Mouse (Mus musculus): ENCODE results near the gene Dlg4. TPM values are rescaled to one million over a fixed set of nuclear protein-coding genes. Genes with fewer than 3 reads are reported as not detected.

Gene Dlg4
- polyA plus RNA-seq (2017; shearing (Covaris generic)) = 6.9 TPM

GRCm38 (mm10) chr11:70016669-70017068 is at the start of gene Dlg4:
Gene Dlg4, plus strand, starts transcription at chr11:70016942.

DNA sequence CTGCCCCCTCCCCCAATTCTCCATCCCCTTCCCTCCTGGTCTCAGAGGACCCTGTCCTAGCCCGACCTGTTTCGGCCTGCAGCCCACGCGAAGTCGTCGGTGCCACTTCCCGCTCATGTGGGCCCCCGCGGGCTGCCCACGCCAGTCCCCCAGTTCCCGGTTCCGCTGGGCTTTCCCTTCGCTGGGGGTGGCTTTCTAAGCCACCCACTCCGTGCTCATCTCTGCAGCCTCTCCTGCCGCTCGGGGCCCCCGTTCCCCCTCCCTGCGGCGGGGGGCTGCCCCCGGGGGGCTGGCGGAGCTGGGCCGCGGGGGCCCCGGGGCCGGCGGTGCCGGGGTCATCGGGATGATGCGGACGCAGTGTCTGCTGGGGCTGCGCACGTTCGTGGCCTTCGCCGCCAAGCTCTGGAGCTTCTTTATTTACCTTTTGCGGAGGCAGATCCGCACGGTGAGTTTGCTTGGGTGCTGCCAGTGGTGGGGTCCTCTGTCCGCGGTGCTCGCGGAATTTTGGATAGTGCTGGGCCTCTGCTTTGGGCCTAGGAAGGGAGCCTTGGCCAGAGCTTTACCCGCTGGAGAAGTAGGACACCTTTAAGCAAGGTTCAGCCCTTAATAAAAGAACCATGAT is 35.5 kb upstream of the Dlg4 start, which contains the start of gene Ctdnep1:
TSS of gene Ctdnep1 (plus strand) at position 16 of the 622 bp plus-strand sequence.

GRCm38 (mm10) chr11:69982225-69982624 is 34.5 kb upstream of the Dlg4 start, which contains the start of gene Elp5:
Gene Elp5, minus strand, starts transcription at chr11:69982517.

GRCm38 (mm10) chr11:69990850-69991691 is 25.7 kb upstream of the Dlg4 start, which contains the start of gene Gabarap:
Gene Gabarap, plus strand, starts transcription at chr11:69991143.

GRCm38 (mm10) chr11:69995391-69995960 is 21.3 kb upstream of the Dlg4 start, which contains the start of gene Phf23:
Gene Phf23, plus strand, starts transcription at chr11:69995777.

DNA sequence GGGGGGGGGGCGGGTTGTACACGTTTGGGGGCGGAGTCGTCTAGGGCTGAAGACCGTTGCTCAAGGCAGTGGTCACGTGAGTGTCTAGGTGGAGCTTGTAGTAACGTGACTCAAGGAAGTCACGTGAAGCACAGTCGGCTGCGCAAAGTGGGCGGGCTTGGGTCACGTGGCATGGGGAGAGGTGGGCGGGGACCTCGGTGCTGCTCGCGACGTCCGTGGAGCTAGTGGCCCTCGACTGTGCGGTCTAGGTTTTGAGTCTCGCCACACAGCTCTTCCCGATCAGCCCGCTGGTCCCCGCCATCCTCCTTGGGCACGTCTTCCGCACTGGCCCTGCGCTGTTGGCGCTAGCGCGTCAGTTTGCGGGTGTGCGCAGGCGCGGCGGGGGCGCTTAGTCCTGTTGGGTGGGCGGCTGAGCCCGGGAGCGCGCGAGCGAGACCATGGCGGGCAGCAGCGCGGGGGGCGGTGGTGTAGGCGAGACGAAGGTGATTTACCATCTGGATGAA is 16.3 kb upstream of the Dlg4 start, which contains the start of gene Dvl2:
TSS of gene Dvl2 (plus strand) at position 200 of the 503 bp plus-strand sequence.

GRCm38 (mm10) chr11:70014880-70015558 is 1.7 kb upstream of the Dlg4 start, which contains the start of gene Acadvl:
Gene Acadvl, minus strand, starts transcription at chr11:70015411.

GRCm38 (mm10) chr11:70053898-70054570 is 37.3 kb downstream of the Dlg4 start, which contains the start of gene Asgr1:
Gene Asgr1, plus strand, starts transcription at chr11:70054085.

DNA sequence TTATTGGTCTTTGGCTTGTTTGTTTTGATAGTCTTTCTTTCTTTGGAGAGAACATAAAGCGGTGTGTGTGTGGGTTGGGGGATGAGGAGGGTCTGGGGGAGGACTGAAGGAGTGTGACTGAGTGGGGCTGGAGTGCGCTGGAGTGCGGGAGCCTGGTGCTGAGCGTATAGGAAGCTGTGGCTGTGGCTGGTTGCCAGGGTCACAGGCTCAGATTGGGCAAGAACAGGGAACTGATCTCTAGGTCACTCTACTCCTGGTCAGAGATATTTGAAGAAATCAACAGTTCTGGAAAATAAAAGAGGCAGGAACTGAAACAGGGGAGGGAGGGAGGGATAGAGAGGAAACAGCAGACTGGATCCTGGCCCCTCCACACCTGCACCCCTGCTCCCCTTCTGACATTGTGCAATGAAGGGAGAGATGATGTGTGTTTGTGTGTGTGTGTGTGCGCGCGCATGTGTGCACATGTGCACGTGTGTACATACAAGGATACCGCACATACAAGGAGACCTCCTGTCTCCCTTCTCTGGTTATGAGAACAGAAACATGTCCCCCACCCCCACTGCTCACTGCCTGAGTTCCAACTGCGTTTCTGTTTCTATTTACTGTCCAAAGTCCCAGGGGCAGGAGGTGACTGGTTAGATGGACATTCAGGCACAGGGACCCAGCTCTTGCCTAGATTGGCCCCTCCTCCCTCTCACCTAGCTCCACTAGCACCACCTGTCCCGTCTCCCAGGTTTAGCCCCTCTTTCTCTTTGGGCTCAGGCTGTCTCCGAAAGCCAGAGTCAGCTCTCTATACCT is 75.4 kb downstream of the Dlg4 start, which contains the start of gene Asgr2:
TSS of gene Asgr2 (plus strand) at position 659 of the 798 bp plus-strand sequence.

Other genes with a start within 250 kb of the Dlg4 start
- gene Chrnb1, start 221.0 kb upstream of the Dlg4 start, polyA plus RNA-seq (2017; shearing (Covaris generic)) = 0.52 TPM
- gene Fgf11, start 215.1 kb upstream of the Dlg4 start, polyA plus RNA-seq (2017; shearing (Covaris generic)) = not detected
- gene Tmem102, start 211.3 kb upstream of the Dlg4 start, polyA plus RNA-seq (2017; shearing (Covaris generic)) = not detected
- gene Gm39566, start 201.6 kb upstream of the Dlg4 start, polyA plus RNA-seq (2017; shearing (Covaris generic)) = 0.16 TPM
- gene Spem2, start 198.5 kb upstream of the Dlg4 start, polyA plus RNA-seq (2017; shearing (Covaris generic)) = 0.39 TPM
- not detected for gene Spem1, start 194.8 kb upstream of the Dlg4 start, polyA plus RNA-seq (2017; shearing (Covaris generic))
- gene Nlgn2, start 179.2 kb upstream of the Dlg4 start, polyA plus RNA-seq (2017; shearing (Covaris generic)) = 0.15 TPM
- 44.3 TPM for gene Tmem256, start 178.4 kb upstream of the Dlg4 start, polyA plus RNA-seq (2017; shearing (Covaris generic))
- gene Plscr3, start 170.6 kb upstream of the Dlg4 start, polyA plus RNA-seq (2017; shearing (Covaris generic)) = 8.5 TPM
- gene Tnk1, start 158.2 kb upstream of the Dlg4 start, polyA plus RNA-seq (2017; shearing (Covaris generic)) = 0.27 TPM
- not detected for gene Tmem95, start 138.9 kb upstream of the Dlg4 start, polyA plus RNA-seq (2017; shearing (Covaris generic))
- gene Kctd11, start 135.5 kb upstream of the Dlg4 start, polyA plus RNA-seq (2017; shearing (Covaris generic)) = 0.95 TPM
- 485 TPM for gene Acap1, start 121.4 kb upstream of the Dlg4 start, polyA plus RNA-seq (2017; shearing (Covaris generic))
- gene 2810408A11Rik, start 116.0 kb upstream of the Dlg4 start, polyA plus RNA-seq (2017; shearing (Covaris generic)) = 1.6 TPM
- 7.3 TPM for gene Neurl4, start 115.9 kb upstream of the Dlg4 start, polyA plus RNA-seq (2017; shearing (Covaris generic))
- 235 TPM for gene Gps2, start 103.1 kb upstream of the Dlg4 start, polyA plus RNA-seq (2017; shearing (Covaris generic))
- 1,038 TPM for gene Eif5a, start 95.0 kb upstream of the Dlg4 start, polyA plus RNA-seq (2017; shearing (Covaris generic))
- not detected for gene Ybx2, start 81.1 kb upstream of the Dlg4 start, polyA plus RNA-seq (2017; shearing (Covaris generic))
- gene Slc2a4, start 68.8 kb upstream of the Dlg4 start, polyA plus RNA-seq (2017; shearing (Covaris generic)) = not detected
- gene Cldn7, start 52.2 kb upstream of the Dlg4 start, polyA plus RNA-seq (2017; shearing (Covaris generic)) = not detected
- gene Ctdnep1, start 35.8 kb upstream of the Dlg4 start, polyA plus RNA-seq (2017; shearing (Covaris generic)) = 34.3 TPM
- gene Elp5, start 34.4 kb upstream of the Dlg4 start, polyA plus RNA-seq (2017; shearing (Covaris generic)) = 57.5 TPM
- 358 TPM for gene Gabarap, start 25.8 kb upstream of the Dlg4 start, polyA plus RNA-seq (2017; shearing (Covaris generic))
- 52.1 TPM for gene Phf23, start 21.2 kb upstream of the Dlg4 start, polyA plus RNA-seq (2017; shearing (Covaris generic))
- gene Dvl2, start 16.3 kb upstream of the Dlg4 start, polyA plus RNA-seq (2017; shearing (Covaris generic)) = 15.5 TPM
- gene Acadvl, start 1.5 kb upstream of the Dlg4 start, polyA plus RNA-seq (2017; shearing (Covaris generic)) = 101 TPM
- not detected for gene Asgr1, start 37.1 kb downstream of the Dlg4 start, polyA plus RNA-seq (2017; shearing (Covaris generic))
- not detected for gene Asgr2, start 75.7 kb downstream of the Dlg4 start, polyA plus RNA-seq (2017; shearing (Covaris generic))
- not detected for gene Mgl2, start 113.4 kb downstream of the Dlg4 start, polyA plus RNA-seq (2017; shearing (Covaris generic))
- not detected for gene Clec10a, start 139.3 kb downstream of the Dlg4 start, polyA plus RNA-seq (2017; shearing (Covaris generic))
- gene Slc16a11, start 195.8 kb downstream of the Dlg4 start, polyA plus RNA-seq (2017; shearing (Covaris generic)) = not detected
- gene Slc16a13, start 204.1 kb downstream of the Dlg4 start, polyA plus RNA-seq (2017; shearing (Covaris generic)) = 0.65 TPM
- gene Bcl6b, start 212.9 kb downstream of the Dlg4 start, polyA plus RNA-seq (2017; shearing (Covaris generic)) = 0.11 TPM
- 86.1 TPM for gene 0610010K14Rik, start 221.0 kb downstream of the Dlg4 start, polyA plus RNA-seq (2017; shearing (Covaris generic))
- gene Gm21988, start 222.9 kb downstream of the Dlg4 start, polyA plus RNA-seq (2017; shearing (Covaris generic)) = 4.5 TPM
- gene Rnasek, start 222.9 kb downstream of the Dlg4 start, polyA plus RNA-seq (2017; shearing (Covaris generic)) = 200 TPM
- not detected for gene Alox12, start 238.4 kb downstream of the Dlg4 start, polyA plus RNA-seq (2017; shearing (Covaris generic))

All from effector memory CD4-positive, alpha-beta T cell, adult 7 months (primary cell).